Mouse (Mus musculus): Measurements from ENCODE around the gene Gcnt1. TPM values are rescaled to one million over a fixed set of nuclear protein-coding genes. Genes with fewer than 3 reads are reported as not detected.

Gene Gcnt1
- total RNA-seq, 2 experiments from 2014 or later: 1.8 to 3.7 TPM

- DNase-seq (ENCODE audit: low spot score in 2 of 2): no peak
Measured at GRCm38 (mm10) chr19:17328916-17329315, 43.7 kb downstream of the Gcnt1 start.

- no peak for DNase-seq (ENCODE audit: low spot score in 2 of 2)
Measured at GRCm38 (mm10) chr19:17327881-17328404, 44.7 kb downstream of the Gcnt1 start.

- no peak for DNase-seq (ENCODE audit: low spot score in 2 of 2)
Measured at GRCm38 (mm10) chr19:17323689-17324241, 48.9 kb downstream of the Gcnt1 start.

- no peak for DNase-seq (ENCODE audit: low spot score in 2 of 2)
Measured at GRCm38 (mm10) chr19:17323006-17323688, 49.5 kb downstream of the Gcnt1 start.

GRCm38 (mm10) chr19:17319770-17320169, 52.9 kb downstream of the Gcnt1 start:
- DNase-seq (ENCODE audit: low spot score in 2 of 2): no peak

- no peak for DNase-seq (ENCODE audit: low spot score in 2 of 2)
Measured at GRCm38 (mm10) chr19:17318733-17319132, 53.9 kb downstream of the Gcnt1 start.

- DNase-seq (ENCODE audit: low spot score in 2 of 2): no peak
Measured at GRCm38 (mm10) chr19:17316311-17317003, 56.2 kb downstream of the Gcnt1 start.

- no peak for DNase-seq (ENCODE audit: low spot score in 2 of 2)
Measured at GRCm38 (mm10) chr19:17314451-17314850, 58.2 kb downstream of the Gcnt1 start.

- DNase-seq (ENCODE audit: low spot score in 2 of 2): no peak
Measured at GRCm38 (mm10) chr19:17313766-17314165, 58.9 kb downstream of the Gcnt1 start.

GRCm38 (mm10) chr19:17312671-17313180, 59.9 kb downstream of the Gcnt1 start:
- DNase-seq (ENCODE audit: low spot score in 2 of 2): no peak

GRCm38 (mm10) chr19:17311501-17311900, 61.1 kb downstream of the Gcnt1 start:
- DNase-seq (ENCODE audit: low spot score in 2 of 2): no peak

- no peak for DNase-seq (ENCODE audit: low spot score in 2 of 2)
Measured at GRCm38 (mm10) chr19:17311031-17311430, 61.6 kb downstream of the Gcnt1 start.

- DNase-seq (ENCODE audit: low spot score in 2 of 2): no peak
Measured at GRCm38 (mm10) chr19:17296081-17296480, 76.6 kb downstream of the Gcnt1 start.

- no peak for DNase-seq (ENCODE audit: low spot score in 2 of 2)
Measured at GRCm38 (mm10) chr19:17295211-17295766, 77.4 kb downstream of the Gcnt1 start.

- no peak for DNase-seq (ENCODE audit: low spot score in 2 of 2)
Measured at GRCm38 (mm10) chr19:17294136-17294535, 78.5 kb downstream of the Gcnt1 start.

GRCm38 (mm10) chr19:17289526-17289925, 83.1 kb downstream of the Gcnt1 start:
- DNase-seq (ENCODE audit: low spot score in 2 of 2): no peak

- DNase-seq (ENCODE audit: low spot score in 2 of 2): peak; percentile 5 to 31
Measured at GRCm38 (mm10) chr19:17286004-17286403, 86.6 kb downstream of the Gcnt1 start.

- DNase-seq (ENCODE audit: low spot score in 2 of 2): no peak
Measured at GRCm38 (mm10) chr19:17283317-17283716, 89.3 kb downstream of the Gcnt1 start.

- DNase-seq (ENCODE audit: low spot score in 2 of 2): no peak
Measured at GRCm38 (mm10) chr19:17278381-17279051, 94.1 kb downstream of the Gcnt1 start.

Measured in layer of hippocampus, postnatal 14 days (tissue).